Comparison of ENCODE assay signal across 13 mouse cellular contexts in genomic region chr4:147275773-147276140, GRCm38 (mm10). TPM values are rescaled to one million over a fixed set of nuclear protein-coding genes. Genes with fewer than 3 reads are reported as not detected.
DNase-seq lines count a peak whose midpoint lies in the region; ATAC-seq and TF ChIP-seq lines count a peak whose summit lies in the region.
"Not testable (repeated sequence)": the region's sequence is repeated elsewhere in the genome, so short reads cannot be mapped to it uniquely, and the experiment has no call there.
"Had no signal": no experiment of that assay in that cellular context is flagged by ENCODE, and none has a peak within 500 bp of the region (broad histone marks: within the 10 kb centered on the region; RNA-seq: fewer than 3 reads in every experiment).

No protein-coding gene starts in this region.

- not testable (repeated sequence) for H3K36me3 ChIP-seq in forebrain, embryonic 12.5 days (replicated peaks); heart, embryonic 15.5 days; intestine, embryonic 14.5 days (ENCODE audit: control insufficient read depth, insufficient read depth, low read length); limb, embryonic 14.5 days (ENCODE audit: control insufficient read depth, insufficient read depth, low read length); lung, embryonic 16.5 days (ENCODE audit: control insufficient read depth, insufficient read depth, low read length); neural tube, embryonic 11.5 days (ENCODE audit: control insufficient read depth, insufficient read depth, low read length)

- H3K9me3 ChIP-seq in forebrain, embryonic 12.5 days = peaks cover 37% of the 10 kb centered on the region
- peaks cover 16% of the 10 kb centered on the region for H3K9me3 ChIP-seq in heart, embryonic 15.5 days (replicated peaks)
- peaks cover 13% of the 10 kb centered on the region for H3K9me3 ChIP-seq in intestine, embryonic 14.5 days (ENCODE audit: control insufficient read depth, low read length)
- H3K9me3 ChIP-seq in limb, embryonic 14.5 days (ENCODE audit: control insufficient read depth, low read length) = peaks cover 13% of the 10 kb centered on the region
- H3K9me3 ChIP-seq in lung, embryonic 16.5 days (ENCODE audit: control insufficient read depth, low read length); neural tube, embryonic 11.5 days (ENCODE audit: control insufficient read depth, low read length): not testable (repeated sequence)

- DNase-seq in intestine, embryonic 14.5 days (ENCODE audit: low spot score) = peak; percentile 47
- DNase-seq in limb, embryonic 14.5 days (ENCODE audit: low spot score) = not testable (repeated sequence)
- peak; percentile 17 for DNase-seq in neural tube, embryonic 11.5 days (ENCODE audit: low spot score)

- not testable (repeated sequence) for H3K27me3 ChIP-seq in forebrain, embryonic 12.5 days; heart, embryonic 15.5 days; intestine, embryonic 14.5 days (replicated peaks; ENCODE audit: control insufficient read depth, insufficient read depth, low read length); limb, embryonic 14.5 days (ENCODE audit: control insufficient read depth, insufficient read depth, low read length); lung, embryonic 16.5 days (ENCODE audit: control insufficient read depth, insufficient read depth, low read depth, low read length); neural tube, embryonic 11.5 days (ENCODE audit: control insufficient read depth, insufficient read depth, low read length)

- WGBS in forebrain, embryonic 12.5 days = 28% methylated on average over 54 of the region's 54 CpGs
- WGBS in heart, embryonic 15.5 days = 25% methylated on average over 54 of the region's 54 CpGs
- 31% methylated on average over 54 of the region's 54 CpGs for WGBS in intestine, embryonic 14.5 days
- WGBS in limb, embryonic 14.5 days = 27% methylated on average over 54 of the region's 54 CpGs
- WGBS in lung, embryonic 16.5 days = 24% methylated on average over 54 of the region's 54 CpGs
- 26% methylated on average over 53 of the region's 54 CpGs for WGBS in neural tube, embryonic 11.5 days

- H3K4me1 ChIP-seq in forebrain, embryonic 12.5 days; heart, embryonic 15.5 days (replicated peaks); intestine, embryonic 14.5 days (replicated peaks; ENCODE audit: control insufficient read depth, insufficient read depth, low read length); limb, embryonic 14.5 days (ENCODE audit: control insufficient read depth, insufficient read depth, low read length); lung, embryonic 16.5 days (replicated peaks; ENCODE audit: control insufficient read depth, insufficient read depth, low read length); neural tube, embryonic 11.5 days (ENCODE audit: control insufficient read depth, insufficient read depth, low read length): not testable (repeated sequence)

- H3K9ac ChIP-seq in forebrain, embryonic 12.5 days; heart, embryonic 15.5 days; intestine, embryonic 14.5 days (ENCODE audit: low read length); limb, embryonic 14.5 days (ENCODE audit: low read depth, low read length, severe bottlenecking); lung, embryonic 16.5 days (ENCODE audit: low read length); neural tube, embryonic 11.5 days (ENCODE audit: low read length): not testable (repeated sequence)

- H3K27ac ChIP-seq in forebrain, embryonic 12.5 days; heart, embryonic 15.5 days; intestine, embryonic 14.5 days (ENCODE audit: low read depth); limb, embryonic 14.5 days (replicated peaks; ENCODE audit: low read depth, low read length); lung, embryonic 16.5 days (ENCODE audit: low read length); neural tube, embryonic 11.5 days (ENCODE audit: low read depth, low read length): not testable (repeated sequence)

- peak overlapping the region; percentile 19; the same call in 1 of the 2 replicates for H3K4me3 ChIP-seq in forebrain, embryonic 12.5 days (replicated peaks)
- peak overlapping the region; percentile 29 for H3K4me3 ChIP-seq in heart, embryonic 15.5 days
- not testable (repeated sequence) for H3K4me3 ChIP-seq in intestine, embryonic 14.5 days (ENCODE audit: low read depth, low read length); lung, embryonic 16.5 days (ENCODE audit: low read length)
- H3K4me3 ChIP-seq in limb, embryonic 14.5 days (replicated peaks; ENCODE audit: low read length) = peak overlapping the region; percentile 2; the same call in 1 of the 2 replicates
- 0 out of 2 replicates have a peak overlapping the region, but pooled peaks have one; percentile 4 for H3K4me3 ChIP-seq in neural tube, embryonic 11.5 days (ENCODE audit: low read depth, low read length)

- TF ChIP-seq POLR2A in limb, embryonic 14.5 days (IDR thresholded peaks at IDR 0.05; ENCODE audit: borderline replicate concordance, extremely low read depth, insufficient read depth, insufficient read length) = not testable (repeated sequence)

- H3K4me2 ChIP-seq in forebrain, embryonic 12.5 days = peak overlapping the region; percentile 24
- H3K4me2 ChIP-seq in heart, embryonic 15.5 days = peak overlapping the region; percentile 57
- H3K4me2 ChIP-seq in intestine, embryonic 14.5 days (ENCODE audit: low read length) = peak overlapping the region; percentile 38
- peak overlapping the region; percentile 30 for H3K4me2 ChIP-seq in limb, embryonic 14.5 days (replicated peaks; ENCODE audit: low read depth, low read length, severe bottlenecking)
- H3K4me2 ChIP-seq in lung, embryonic 16.5 days (ENCODE audit: low read depth, low read length) = 0 out of 2 replicates have a peak overlapping the region, but pooled peaks have one; percentile 22
- H3K4me2 ChIP-seq in neural tube, embryonic 11.5 days (ENCODE audit: low read depth) = peak overlapping the region; percentile 16

- 0 out of 2 replicates have a peak, but pooled peaks have one; percentile 15 for ATAC-seq in common myeloid progenitor, adult 5-6 weeks (replicated peaks; ENCODE audit: low read depth, poor library complexity, severe bottlenecking)
- ATAC-seq in forebrain, embryonic 12.5 days (ENCODE audit: low FRiP score); intestine, embryonic 14.5 days (replicated peaks; ENCODE audit: low FRiP score, low TSS enrichment, low read depth); limb, embryonic 14.5 days (ENCODE audit: low FRiP score, low read depth); lung, embryonic 16.5 days (ENCODE audit: low read depth); neural tube, embryonic 11.5 days (ENCODE audit: insufficient read depth, low FRiP score, low TSS enrichment): not testable (repeated sequence)
- ATAC-seq in heart, embryonic 15.5 days (replicated peaks; ENCODE audit: insufficient number of reproducible peaks, insufficient read depth, low FRiP score, low read depth) = 0 out of 2 replicates have a peak, but pooled peaks have one; percentile 27

RNA-seq across cellular contexts. Expression of gene Zfp988, which starts 29.7 kb away (rescaled TPM):
- not detected in 2 replicates for total RNA-seq in common myeloid progenitor, adult 5-6 weeks (2017)
- 0.19 TPM in 1 of 2 replicates, not detected in the other for polyA plus RNA-seq in forebrain, embryonic 12.5 days (2016; fragmentation: Nextera tagmentation; extraction: Ambion mirVana)
- 0.05 TPM in 1 of 2 replicates, not detected in the other for polyA plus RNA-seq in heart, embryonic 15.5 days (2015; fragmentation: Nextera tagmentation; extraction: Ambion mirVana)
- 0.43 and 0.55 TPM in 2 replicates for polyA plus RNA-seq in intestine, embryonic 14.5 days (2014; fragmentation: Nextera tagmentation; extraction: Ambion mirVana)
- polyA plus RNA-seq in limb, embryonic 14.5 days (2012; rRNA removed) = 0.04 TPM in 1 of 2 replicates, not detected in the other
- polyA plus RNA-seq in limb, embryonic 14.5 days (2014; fragmentation: Nextera tagmentation; extraction: Ambion mirVana) = 0.14 TPM in 1 of 2 replicates, not detected in the other
- 0.06 TPM in 1 of 2 replicates, not detected in the other for polyA plus RNA-seq in lung, embryonic 16.5 days (2015; fragmentation: Nextera tagmentation; extraction: Ambion mirVana)
- polyA plus RNA-seq in neural tube, embryonic 11.5 days (2014; fragmentation: Nextera tagmentation; extraction: Ambion mirVana) = 0.09 TPM in 1 of 2 replicates, not detected in the other
- total RNA-seq: gastrocnemius, adult 2 months; heart, postnatal 10 days; layer of hippocampus, adult 2 months had no signal
- polyA plus RNA-seq: forebrain, embryonic 14.5 days; kidney, adult 2 months; lung, adult 2 months had no signal
